Mouse (Mus musculus): Measurements from ENCODE around the gene Ttc34.

GRCm38 (mm10) chr4:154867257-154867656 lies 30.0 kb downstream of the Ttc34 start:
- TF ChIP-seq POLR2A (IDR thresholded peaks at IDR 0.05; ENCODE audit: control insufficient read depth, low read depth, low read length) = no peak
- no peak for TF ChIP-seq CTCF (IDR thresholded peaks at IDR 0.05; ENCODE audit: control insufficient read depth, insufficient read depth, insufficient replicate concordance, low read depth, low read length)
